Mouse (Mus musculus) adrenal gland (tissue): ENCODE measurements around the gene Rom1.
"Not testable (repeated sequence)": the region's sequence is repeated elsewhere in the genome, so short reads cannot be mapped to it uniquely, and the experiment has no call there.

ENCODE experiments used
- intact Hi-C: fragments of 180-260 bp; cut with DNase I; formaldehyde crosslinking; loops from one replicate; pipeline ENCODE4 v1.15.1; 2025
- long read RNA-seq, 2 experiments: library from polyadenylated mRNA; unstranded; transcript quantifications; one replicate each; pipeline ENCODE4 v2.0.0; 2020; ENCODE audit warnings: borderline replicate concordance in 1 of 2; ENCODE audit not compliant: insufficient replicate concordance in 1 of 2

The Rom1 gene
- long read RNA-seq, experiment 1, transcript Rom1-201 (3 exons, 1,517 nt) = major isoform, 47 of 49 reads
- long read RNA-seq, experiment 1, partial matches to known transcripts = 2 of 49 reads
- long read RNA-seq, experiment 1, other reads (novel, unspliced or antisense) = 0 of 49 reads
- long read RNA-seq, experiment 2, transcript Rom1-201 (3 exons, 1,517 nt) = major isoform, 19 of 20 reads
- long read RNA-seq, experiment 2, partial matches to known transcripts = 1 of 20 reads
- long read RNA-seq, experiment 2, other reads (novel, unspliced or antisense) = 0 of 20 reads

- intact Hi-C loops = no loop called here
These were observed at the start of gene Rom1, which contains the start of gene Eml3 for GRCm38 (mm10) chr19:8929224-8930088. TSS of gene Rom1 (minus strand) at chr19:8929356. TSS of gene Eml3 (plus strand) at chr19:8929552.

- intact Hi-C loops = no loop called here
These were observed 47.4 kb upstream of the Rom1 start for GRCm38 (mm10) chr19:8976535-8976934.

- intact Hi-C loops = no loop called here
These were observed 46.3 kb upstream of the Rom1 start for GRCm38 (mm10) chr19:8975491-8975890.

- intact Hi-C loops = no loop called here
These were observed 45.5 kb upstream of the Rom1 start for GRCm38 (mm10) chr19:8974638-8975037.

- intact Hi-C loops = not testable (repeated sequence)
These were observed 43.3 kb upstream of the Rom1 start for GRCm38 (mm10) chr19:8972491-8972890.

- intact Hi-C loops = no loop called here
These were observed 38.7 kb upstream of the Rom1 start for GRCm38 (mm10) chr19:8967893-8968292.

GRCm38 (mm10) chr19:8967373-8967743 lies 38.2 kb upstream of the Rom1 start:
- intact Hi-C loops = no loop called here

- intact Hi-C loops = no loop called here
These were observed 37.6 kb upstream of the Rom1 start, which contains the start of gene Eef1g for GRCm38 (mm10) chr19:8966590-8967372. TSS of gene Eef1g (plus strand) at chr19:8967041.

- intact Hi-C loops = no loop called here
These were observed 37.0 kb upstream of the Rom1 start for GRCm38 (mm10) chr19:8966198-8966589.

- intact Hi-C loops = no loop called here
These were observed 36.6 kb upstream of the Rom1 start for GRCm38 (mm10) chr19:8965771-8966170.

GRCm38 (mm10) chr19:8965075-8965474 lies 35.9 kb upstream of the Rom1 start:
- intact Hi-C loops = no loop called here

- intact Hi-C loops = no loop called here
These were observed 33.1 kb upstream of the Rom1 start for GRCm38 (mm10) chr19:8962256-8962655.

- intact Hi-C loops = loop anchor here (5.0 kb wide), 1 partner anchor 122 kb away; no protein-coding TSS in a partner anchor
These were observed 25.0 kb upstream of the Rom1 start for GRCm38 (mm10) chr19:8954171-8954570.

- intact Hi-C loops = loop anchor here (5.0 kb wide), 1 partner anchor 121 kb away; no protein-coding TSS in a partner anchor
These were observed 24.2 kb upstream of the Rom1 start, which contains the start of gene Tut1 for GRCm38 (mm10) chr19:8953135-8954039. TSS of gene Tut1 (plus strand) at chr19:8953847.

- intact Hi-C loops = loop anchor here (5.0 kb wide), 1 partner anchor 120 kb away; no protein-coding TSS in a partner anchor
These were observed 23.1 kb upstream of the Rom1 start for GRCm38 (mm10) chr19:8952241-8952640.

- intact Hi-C loops = loop anchor here (5.0 kb wide), 1 partner anchor 118 kb away; no protein-coding TSS in a partner anchor
These were observed 21.0 kb upstream of the Rom1 start for GRCm38 (mm10) chr19:8950190-8950589.

GRCm38 (mm10) chr19:8946929-8947328 lies 17.8 kb upstream of the Rom1 start:
- intact Hi-C loops = no loop called here

GRCm38 (mm10) chr19:8945251-8945650 lies 16.1 kb upstream of the Rom1 start:
- intact Hi-C loops = no loop called here

- intact Hi-C loops = no loop called here
These were observed 15.6 kb upstream of the Rom1 start for GRCm38 (mm10) chr19:8944750-8945149.

GRCm38 (mm10) chr19:8944062-8944461 lies 14.9 kb upstream of the Rom1 start:
- intact Hi-C loops = no loop called here
